Comparison of ENCODE assay signal across 14 mouse cellular contexts in the genomic region with DNA sequence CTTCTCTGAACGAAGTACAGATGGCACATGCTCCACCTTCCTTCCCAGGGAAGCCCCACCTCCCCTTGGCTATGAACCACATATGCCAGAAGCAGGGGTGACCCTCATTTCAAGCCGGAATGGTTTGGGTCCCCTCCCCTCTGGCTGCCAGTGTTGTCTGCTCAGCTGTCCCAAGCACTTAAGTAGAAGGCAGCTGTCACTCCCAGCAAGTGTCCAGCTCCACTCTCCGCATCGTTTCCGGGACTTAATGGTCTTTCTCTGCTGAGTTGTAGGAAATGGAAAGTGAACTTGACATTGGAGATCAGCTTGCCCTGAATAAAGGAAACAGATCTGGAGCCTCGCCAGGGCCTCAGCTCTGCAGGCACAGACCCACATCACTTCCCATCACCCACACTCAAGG. TPM values are rescaled to one million over a fixed set of nuclear protein-coding genes. Genes with fewer than 3 reads are reported as not detected.
DNase-seq lines count a peak whose midpoint lies in the region; ATAC-seq and TF ChIP-seq lines count a peak whose summit lies in the region.
"Had no signal": no experiment of that assay in that cellular context is flagged by ENCODE, and none has a peak within 500 bp of the region (broad histone marks: within the 10 kb centered on the region; RNA-seq: fewer than 3 reads in every experiment).

No protein-coding gene starts in this region.

- no peaks in the 10 kb centered on the region for H3K36me3 ChIP-seq in hindbrain, embryonic 14.5 days (replicated peaks; ENCODE audit: control insufficient read depth, insufficient read depth)
- no peaks in the 10 kb centered on the region for H3K36me3 ChIP-seq in hindbrain, embryonic 12.5 days
- peaks cover 0 to 22% of the 10 kb centered on the region in 2 experiments; a peak in 2 of 4 replicates for H3K36me3 ChIP-seq in MEL (ENCODE audit: control insufficient read depth in 1 of 2, insufficient read depth in 2 of 2, low read length in 2 of 2)
- H3K36me3 ChIP-seq in heart, embryonic 11.5 days (ENCODE audit: control insufficient read depth, insufficient read depth, low read length): no peaks in the 10 kb centered on the region
- H3K36me3 ChIP-seq: intestine, embryonic 15.5 days; limb, embryonic 12.5 days; midbrain, embryonic 10.5 days had no signal

- H3K27me3 ChIP-seq in hindbrain, embryonic 14.5 days (ENCODE audit: control insufficient read depth, insufficient read depth, low read length): no peaks in the 10 kb centered on the region
- H3K27me3 ChIP-seq in hindbrain, embryonic 12.5 days: no peaks in the 10 kb centered on the region
- no peaks in the 10 kb centered on the region; a peak in 2 of 4 replicates for H3K27me3 ChIP-seq in MEL (ENCODE audit: control insufficient read depth in 1 of 2, insufficient read depth in 2 of 2, low read length in 2 of 2)
- no peaks in the 10 kb centered on the region for H3K27me3 ChIP-seq in heart, embryonic 11.5 days (ENCODE audit: control insufficient read depth, insufficient read depth, low read length)
- H3K27me3 ChIP-seq: intestine, embryonic 15.5 days; limb, embryonic 12.5 days had no signal

- H3K4me2 ChIP-seq in hindbrain, embryonic 14.5 days (replicated peaks): no peak overlapping the region
- H3K4me2 ChIP-seq in hindbrain, embryonic 12.5 days (replicated peaks): no peak overlapping the region
- H3K4me2 ChIP-seq in heart, embryonic 11.5 days: 0 out of 2 replicates have a peak overlapping the region, but pooled peaks have one; percentile 2
- H3K4me2 ChIP-seq: intestine, embryonic 15.5 days; limb, embryonic 12.5 days had no signal

- TF ChIP-seq RAD21 in MEL (IDR thresholded peaks at IDR 0.05; ENCODE audit: low read depth, low read length): no peak

- WGBS in hindbrain, embryonic 14.5 days: 63% methylated on average over 6 of the region's 6 CpGs
- 54% methylated on average over 6 of the region's 6 CpGs for WGBS in hindbrain, embryonic 12.5 days
- 44% methylated on average over 6 of the region's 6 CpGs for WGBS in heart, embryonic 11.5 days (ENCODE audit: insufficient replicate concordance)

- peaks cover 11% of the 10 kb centered on the region; the same call in 1 of the 2 replicates for H3K4me1 ChIP-seq in hindbrain, embryonic 14.5 days (replicated peaks; ENCODE audit: control insufficient read depth, insufficient read depth, low read length)
- H3K4me1 ChIP-seq in hindbrain, embryonic 12.5 days: peaks cover 22% of the 10 kb centered on the region
- H3K4me1 ChIP-seq in MEL (ENCODE audit: control insufficient read depth in 1 of 2, insufficient read depth in 2 of 2, low read length in 2 of 2): peaks cover 7 to 27% of the 10 kb centered on the region in 2 experiments; a peak in 3 of 4 replicates
- peaks cover 21% of the 10 kb centered on the region for H3K4me1 ChIP-seq in heart, embryonic 11.5 days (ENCODE audit: control insufficient read depth, insufficient read depth, low read length)
- H3K4me1 ChIP-seq: intestine, embryonic 15.5 days had no signal

- no peak for TF ChIP-seq POLR2A in MEL (IDR thresholded peaks at IDR 0.05; ENCODE audit: control insufficient read depth in 1 of 2, insufficient read depth in 1 of 2, low read depth in 1 of 2, low read length in 2 of 2, poor library complexity in 1 of 2)

- H3K27ac ChIP-seq in hindbrain, embryonic 14.5 days: no peak overlapping the region
- H3K27ac ChIP-seq in hindbrain, embryonic 12.5 days: no peak overlapping the region
- no peak overlapping the region for H3K27ac ChIP-seq in MEL (ENCODE audit: control insufficient read depth, low read depth, low read length)
- no peak overlapping the region for H3K27ac ChIP-seq in heart, embryonic 11.5 days (ENCODE audit: low read depth, low read length)
- H3K27ac ChIP-seq: gastrocnemius, adult 2 months; intestine, embryonic 15.5 days; limb, embryonic 12.5 days; midbrain, embryonic 10.5 days had no signal

- H3K9ac ChIP-seq in hindbrain, embryonic 14.5 days: no peak overlapping the region
- H3K9ac ChIP-seq in hindbrain, embryonic 12.5 days: no peak overlapping the region
- no peak overlapping the region for H3K9ac ChIP-seq in MEL (ENCODE audit: control insufficient read depth, low read depth, low read length, poor library complexity, severe bottlenecking)
- no peak overlapping the region for H3K9ac ChIP-seq in heart, embryonic 11.5 days (ENCODE audit: low read depth, low read length)
- H3K9ac ChIP-seq: intestine, embryonic 15.5 days; limb, embryonic 12.5 days had no signal

- H3K79me2 ChIP-seq in MEL (ENCODE audit: control insufficient read depth, insufficient read depth, low read length, poor library complexity): no peaks in the 10 kb centered on the region

- TF ChIP-seq EP300 in MEL (IDR thresholded peaks at IDR 0.05; ENCODE audit: low read depth in 1 of 2, low read length in 2 of 2): no peak

- no peak for TF ChIP-seq CTCF in MEL (IDR thresholded peaks at IDR 0.05 in 2 of 3, conservative IDR thresholded peaks at IDR 0.05 in 1 of 3; ENCODE audit: control insufficient read depth in 1 of 3, insufficient read depth in 1 of 3, low read depth in 2 of 3, low read length in 3 of 3, poor library complexity in 1 of 3, severe bottlenecking in 1 of 3)

- H3K9me3 ChIP-seq in hindbrain, embryonic 14.5 days (ENCODE audit: control insufficient read depth, low read length): no peaks in the 10 kb centered on the region
- no peaks in the 10 kb centered on the region for H3K9me3 ChIP-seq in hindbrain, embryonic 12.5 days (replicated peaks)
- no peaks in the 10 kb centered on the region for H3K9me3 ChIP-seq in MEL (replicated peaks; ENCODE audit: insufficient read depth, low read length)
- H3K9me3 ChIP-seq in heart, embryonic 11.5 days (replicated peaks; ENCODE audit: control insufficient read depth, low read length): no peaks in the 10 kb centered on the region
- H3K9me3 ChIP-seq: intestine, embryonic 15.5 days; limb, embryonic 12.5 days; midbrain, embryonic 10.5 days had no signal

- H3K4me3 ChIP-seq in hindbrain, embryonic 14.5 days (replicated peaks; ENCODE audit: low read length): no peak overlapping the region
- H3K4me3 ChIP-seq in hindbrain, embryonic 12.5 days: no peak overlapping the region
- no peak overlapping the region for H3K4me3 ChIP-seq in MEL (ENCODE audit: control insufficient read depth in 1 of 2, insufficient read depth in 1 of 2, low read depth in 2 of 2, low read length in 2 of 2)
- no peak overlapping the region for H3K4me3 ChIP-seq in heart, embryonic 11.5 days (ENCODE audit: low read depth, low read length)
- H3K4me3 ChIP-seq: erythroblast, embryonic 14.5 days; gastrocnemius, adult 2 months; intestine, embryonic 15.5 days; limb, embryonic 12.5 days; midbrain, embryonic 10.5 days had no signal

- peak; percentile 28 for DNase-seq in hindbrain, embryonic 14.5 days (ENCODE audit: low spot score)
- DNase-seq in MEL (ENCODE audit: low read depth, low spot score): peak; percentile 19
- peak; percentile 57 to 69 for DNase-seq in kidney, postnatal 4 days
- DNase-seq in layer of hippocampus, adult 9-11 months: no peak
- DNase-seq: cerebellum, adult 9-11 months; gastrocnemius, adult 2 months; spleen, adult 18-20 months had no signal

- no peak; the same call in 1 of the 2 replicates for ATAC-seq in hindbrain, embryonic 14.5 days (ENCODE audit: low FRiP score)
- ATAC-seq in hindbrain, embryonic 12.5 days (ENCODE audit: low FRiP score): no peak
- no peak for ATAC-seq in heart, embryonic 11.5 days (replicated peaks; ENCODE audit: insufficient number of reproducible peaks, low FRiP score, low TSS enrichment)
- no peak for ATAC-seq in erythroid progenitor cell, adult 5-6 weeks (replicated peaks; ENCODE audit: low FRiP score, poor library complexity, severe bottlenecking)
- ATAC-seq: intestine, embryonic 15.5 days had no signal

TF ChIP-seq in MEL, 35 proteins besides CTCF, POLR2A, EP300 and RAD21:
- TF ChIP-seq SIN3A (IDR thresholded peaks at IDR 0.05; ENCODE audit: low read length): no peak
- TF ChIP-seq CHD2 (IDR thresholded peaks at IDR 0.05; ENCODE audit: low read length): no peak
- TF ChIP-seq SMC3 (IDR thresholded peaks at IDR 0.05; ENCODE audit: low read depth, low read length): no peak
- TF ChIP-seq NRF1 (IDR thresholded peaks at IDR 0.05; ENCODE audit: insufficient read depth, low read depth, low read length, poor library complexity, severe bottlenecking): no peak
- no peak for TF ChIP-seq E2F4 (IDR thresholded peaks at IDR 0.05; ENCODE audit: borderline replicate concordance, low read depth, low read length)
- no peak for TF ChIP-seq USF1 (IDR thresholded peaks at IDR 0.05; ENCODE audit: low read depth, low read length)
- no peak for TF ChIP-seq CHD1 (IDR thresholded peaks at IDR 0.05; ENCODE audit: low read depth, low read length)

RNA-seq across cellular contexts. Expression of gene Fcnb, which starts 53.9 kb away (rescaled TPM):
- polyA plus RNA-seq in hindbrain, embryonic 14.5 days (2014; fragmentation: Nextera tagmentation; extraction: Ambion mirVana): 0.54 TPM in 1 of 2 replicates, not detected in the other
- polyA plus RNA-seq in hindbrain, embryonic 12.5 days (2016; fragmentation: Nextera tagmentation; extraction: Ambion mirVana): 0.46 and 0.66 TPM in 2 replicates
- not detected in 2 replicates for total RNA-seq in MEL (2012; rRNA removed)
- polyA plus RNA-seq in MEL (2012; ENCODE audit: insufficient read depth in 1 of 2, insufficient read length in 2 of 2, low read depth in 1 of 2, low replicate concordance in 2 of 2, missing spikeins in 1 of 2): not detected
- 0.19 TPM in 1 of 2 replicates, not detected in the other for polyA plus RNA-seq in heart, embryonic 11.5 days (2014; fragmentation: Nextera tagmentation; extraction: Ambion mirVana)
- total RNA-seq in erythroid progenitor cell, adult 5-6 weeks (2015; ENCODE audit: low replicate concordance): 101 and 177 TPM in 2 replicates
- 56.2 and 62.5 TPM in 2 replicates for total RNA-seq in erythroid progenitor cell, adult 5-6 weeks (2017; ENCODE audit: low replicate concordance)
- total RNA-seq: gastrocnemius, adult 2 months had no signal
- polyA plus RNA-seq: erythroblast, embryonic 14.5 days; limb, embryonic 12.5 days; midbrain, embryonic 10.5 days had no signal

RNA-seq across cellular contexts. Expression of gene Olfm1, which starts 54.2 kb away (rescaled TPM):
- polyA plus RNA-seq in hindbrain, embryonic 14.5 days (2014; fragmentation: Nextera tagmentation; extraction: Ambion mirVana): 377 and 395 TPM in 2 replicates
- polyA plus RNA-seq in hindbrain, embryonic 12.5 days (2016; fragmentation: Nextera tagmentation; extraction: Ambion mirVana): 189 and 191 TPM in 2 replicates
- total RNA-seq in MEL (2012; rRNA removed): 18.3 and 22.2 TPM in 2 replicates
- polyA plus RNA-seq in MEL (2012; ENCODE audit: insufficient read depth in 1 of 2, insufficient read length in 2 of 2, low read depth in 1 of 2, low replicate concordance in 2 of 2, missing spikeins in 1 of 2): 10 to 100 TPM in 1 of 2 experiments, not detected in 1; 51.0 TPM
- 7.6 and 10.3 TPM in 2 replicates for polyA plus RNA-seq in heart, embryonic 11.5 days (2014; fragmentation: Nextera tagmentation; extraction: Ambion mirVana)
- 5.0 and 7.1 TPM in 2 replicates for total RNA-seq in erythroid progenitor cell, adult 5-6 weeks (2015; ENCODE audit: low replicate concordance)
- 1.8 TPM in 1 of 2 replicates, not detected in the other for total RNA-seq in erythroid progenitor cell, adult 5-6 weeks (2017; ENCODE audit: low replicate concordance)
